Mouse (Mus musculus): ENCODE data around the gene Hoxc11. TPM values are rescaled to one million over a fixed set of nuclear protein-coding genes. Genes with fewer than 3 reads are reported as not detected.

Gene Hoxc11
- polyA plus RNA-seq, 1 experiment from 2014 or later: not detected

- peak overlapping the region; percentile 30 for H3K4me2 ChIP-seq
- no peak overlapping the region for H3K27ac ChIP-seq
- WGBS: under 1% methylated on average over 88 of the region's 88 CpGs
- ATAC-seq (ENCODE audit: low FRiP score): no peak
- peak overlapping the region; percentile 27 for H3K4me3 ChIP-seq (replicated peaks)
- peaks cover 100% of the 10 kb centered on the region for H3K27me3 ChIP-seq
- H3K36me3 ChIP-seq (replicated peaks): no peaks in the 10 kb centered on the region
- H3K9ac ChIP-seq: no peak overlapping the region
- H3K4me1 ChIP-seq: peaks cover 8% of the 10 kb centered on the region
- no peaks in the 10 kb centered on the region for H3K9me3 ChIP-seq
Measured at GRCm38 (mm10) chr15:102981379-102982288, 27.4 kb downstream of the Hoxc11 start.

GRCm38 (mm10) chr15:102983716-102984115 lies 29.5 kb downstream of the Hoxc11 start:
- Histone ChIP-seq H3K36me3 (replicated peaks) (no peaks in the 10 kb centered on the region), H3K4me1 (peaks cover 8% of the 10 kb centered on the region), H3K4me2 (no peak overlapping the region), H3K27me3 (peaks cover 100% of the 10 kb centered on the region), H3K9ac (no peak overlapping the region), H3K9me3 (no peaks in the 10 kb centered on the region), H3K27ac (no peak overlapping the region), H3K4me3 (replicated peaks) (no peak overlapping the region)
- WGBS: 1% methylated on average over 12 of the region's 12 CpGs
- ATAC-seq (ENCODE audit: low FRiP score): no peak

GRCm38 (mm10) chr15:102984521-102984920 lies 30.3 kb downstream of the Hoxc11 start:
- Histone ChIP-seq H3K9me3 (no peaks in the 10 kb centered on the region), H3K4me3 (replicated peaks) (no peak overlapping the region), H3K36me3 (replicated peaks) (no peaks in the 10 kb centered on the region), H3K27me3 (peaks cover 100% of the 10 kb centered on the region), H3K4me1 (peaks cover 8% of the 10 kb centered on the region), H3K4me2 (no peak overlapping the region), H3K9ac (no peak overlapping the region), H3K27ac (no peak overlapping the region)
- WGBS: 3% methylated on average over 10 of the region's 10 CpGs
- no peak for ATAC-seq (ENCODE audit: low FRiP score)

GRCm38 (mm10) chr15:102984925-102985324 lies 30.7 kb downstream of the Hoxc11 start:
- peaks cover 100% of the 10 kb centered on the region for H3K27me3 ChIP-seq
- H3K4me1 ChIP-seq: peaks cover 8% of the 10 kb centered on the region
- H3K9me3 ChIP-seq: no peaks in the 10 kb centered on the region
- ATAC-seq (ENCODE audit: low FRiP score): no peak
- no peak overlapping the region for H3K4me2 ChIP-seq
- H3K27ac ChIP-seq: no peak overlapping the region
- WGBS: 1% methylated on average over 3 of the region's 3 CpGs
- H3K36me3 ChIP-seq (replicated peaks): no peaks in the 10 kb centered on the region
- no peak overlapping the region for H3K4me3 ChIP-seq (replicated peaks)
- no peak overlapping the region for H3K9ac ChIP-seq

- whole genome bisulfite sequencing: 1% methylated on average over 21 of the region's 21 CpGs
- Histone ChIP-seq H3K4me3 (replicated peaks) (no peak overlapping the region), H3K27me3 (peaks cover 100% of the 10 kb centered on the region), H3K4me1 (no peaks in the 10 kb centered on the region), H3K36me3 (replicated peaks) (no peaks in the 10 kb centered on the region), H3K9ac (no peak overlapping the region), H3K9me3 (no peaks in the 10 kb centered on the region), H3K4me2 (no peak overlapping the region), H3K27ac (no peak overlapping the region)
- ATAC-seq (ENCODE audit: low FRiP score): 0 out of 2 replicates have a peak, but pooled peaks have one; percentile 60
Measured at GRCm38 (mm10) chr15:102987124-102987833, 33.1 kb downstream of the Hoxc11 start.

GRCm38 (mm10) chr15:102988078-102988477 lies 33.9 kb downstream of the Hoxc11 start:
- no peak for ATAC-seq (ENCODE audit: low FRiP score)
- WGBS: 8% methylated on average over 5 of the region's 5 CpGs
- H3K4me2 ChIP-seq: no peak overlapping the region

GRCm38 (mm10) chr15:102990461-102991397 lies 36.5 kb downstream of the Hoxc11 start, which contains the start of gene Hoxc8:
Gene Hoxc8, plus strand, starts transcription at chr15:102990607.
- Histone ChIP-seq H3K4me2 (no peak within 1 kb of the TSS), H3K4me1 (no peaks in the 10 kb centered on the region), H3K9me3 (no peaks in the 10 kb centered on the region), H3K27me3 (peaks cover 98% of the 10 kb centered on the region), H3K9ac (no peak within 1 kb of the TSS), H3K4me3 (replicated peaks) (no peak within 1 kb of the TSS), H3K27ac (no peak within 1 kb of the TSS), H3K36me3 (replicated peaks) (no peaks in the 10 kb centered on the region)
- 1% methylated on average over 54 of the region's 69 CpGs for WGBS
- no peak for ATAC-seq (ENCODE audit: low FRiP score)

More at GRCm38 (mm10) chr15:102988078-102988477, 33.9 kb downstream of the Hoxc11 start:
- no peaks in the 10 kb centered on the region for H3K4me1 ChIP-seq
- peaks cover 100% of the 10 kb centered on the region for H3K27me3 ChIP-seq
- no peak overlapping the region for H3K4me3 ChIP-seq (replicated peaks)
- no peaks in the 10 kb centered on the region for H3K36me3 ChIP-seq (replicated peaks)
- H3K27ac ChIP-seq: no peak overlapping the region
- no peak overlapping the region for H3K9ac ChIP-seq
- H3K9me3 ChIP-seq: no peaks in the 10 kb centered on the region

GRCm38 (mm10) chr15:102991782-102992181 lies 37.6 kb downstream of the Hoxc11 start:
- H3K9me3 ChIP-seq: no peaks in the 10 kb centered on the region
- no peaks in the 10 kb centered on the region for H3K4me1 ChIP-seq
- H3K27me3 ChIP-seq: peaks cover 98% of the 10 kb centered on the region
- H3K9ac ChIP-seq: no peak overlapping the region
- no peaks in the 10 kb centered on the region for H3K36me3 ChIP-seq (replicated peaks)
- no peak for ATAC-seq (ENCODE audit: low FRiP score)
- 2% methylated on average over 7 of the region's 7 CpGs for WGBS
- no peak overlapping the region for H3K27ac ChIP-seq
- H3K4me3 ChIP-seq (replicated peaks): no peak overlapping the region
- no peak overlapping the region for H3K4me2 ChIP-seq

GRCm38 (mm10) chr15:102992206-102992605 lies 38.0 kb downstream of the Hoxc11 start:
- WGBS: under 1% methylated on average over 11 of the region's 11 CpGs
- Histone ChIP-seq H3K9ac (no peak overlapping the region), H3K4me2 (no peak overlapping the region), H3K36me3 (replicated peaks) (no peaks in the 10 kb centered on the region), H3K4me1 (no peaks in the 10 kb centered on the region), H3K9me3 (no peaks in the 10 kb centered on the region), H3K27me3 (peaks cover 98% of the 10 kb centered on the region), H3K27ac (no peak overlapping the region), H3K4me3 (replicated peaks) (no peak overlapping the region)
- no peak for ATAC-seq (ENCODE audit: low FRiP score)

GRCm38 (mm10) chr15:102992863-102993262 lies 38.6 kb downstream of the Hoxc11 start:
- no peak for ATAC-seq (ENCODE audit: low FRiP score)
- Histone ChIP-seq H3K9ac (no peak overlapping the region), H3K9me3 (no peaks in the 10 kb centered on the region), H3K4me2 (no peak overlapping the region), H3K4me1 (no peaks in the 10 kb centered on the region), H3K27me3 (peaks cover 98% of the 10 kb centered on the region), H3K36me3 (replicated peaks) (no peaks in the 10 kb centered on the region), H3K27ac (no peak overlapping the region), H3K4me3 (replicated peaks) (no peak overlapping the region)
- WGBS: under 1% methylated on average over 3 of the region's 3 CpGs

GRCm38 (mm10) chr15:102996548-102996947 lies 42.3 kb downstream of the Hoxc11 start:
- H3K9me3 ChIP-seq: no peaks in the 10 kb centered on the region
- no peak overlapping the region for H3K27ac ChIP-seq
- no peak overlapping the region for H3K9ac ChIP-seq
- peaks cover 8% of the 10 kb centered on the region for H3K4me1 ChIP-seq
- WGBS: under 1% methylated on average over 9 of the region's 9 CpGs
- H3K4me3 ChIP-seq (replicated peaks): no peak overlapping the region
- no peak overlapping the region for H3K4me2 ChIP-seq
- H3K27me3 ChIP-seq: peaks cover 98% of the 10 kb centered on the region
- no peaks in the 10 kb centered on the region for H3K36me3 ChIP-seq (replicated peaks)
- ATAC-seq (ENCODE audit: low FRiP score): no peak

- Histone ChIP-seq H3K4me2 (no peak overlapping the region), H3K36me3 (replicated peaks) (no peaks in the 10 kb centered on the region), H3K27me3 (peaks cover 98% of the 10 kb centered on the region), H3K9ac (no peak overlapping the region), H3K4me3 (replicated peaks) (no peak overlapping the region), H3K9me3 (no peaks in the 10 kb centered on the region), H3K27ac (no peak overlapping the region), H3K4me1 (peaks cover 8% of the 10 kb centered on the region)
- WGBS: 1% methylated on average over 3 of the region's 3 CpGs
- no peak for ATAC-seq (ENCODE audit: low FRiP score)
Measured at GRCm38 (mm10) chr15:102997431-102997830, 43.2 kb downstream of the Hoxc11 start.
